ENCODE assay signal across 9 mouse cellular contexts in the genomic region with DNA sequence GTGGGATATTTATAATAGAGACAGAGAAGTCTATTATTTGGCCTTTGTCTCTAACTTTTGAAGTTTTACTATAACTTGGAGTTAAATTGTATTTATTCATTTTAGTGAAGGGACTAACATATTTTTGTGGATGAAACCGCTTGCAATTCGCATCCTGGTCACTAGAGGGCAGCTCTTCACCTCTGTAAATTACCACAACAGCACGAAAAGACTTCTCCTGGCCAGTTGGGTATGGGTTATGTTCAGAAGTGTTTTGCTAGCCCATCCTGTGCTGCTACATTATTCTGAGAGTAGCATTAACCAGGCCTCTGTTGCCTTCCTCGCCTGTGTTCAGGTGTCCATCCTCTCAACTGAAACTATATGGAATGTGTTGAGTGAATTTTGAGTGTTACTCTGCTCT.
A peak's percentile ranks its signal among the peaks of the same experiment; 100 is the strongest.
DNase-seq lines count a peak whose midpoint lies in the region; ATAC-seq lines count a peak whose summit lies in the region.
"Had no signal": no experiment of that assay in that cellular context is flagged by ENCODE, and none has a peak within 500 bp of the region (broad histone marks: within the 10 kb centered on the region; RNA-seq: fewer than 3 reads in every experiment).

No protein-coding gene starts in this region.

- no peak overlapping the region for H3K9ac ChIP-seq in forebrain, embryonic 11.5 days (ENCODE audit: low read length)

- intact Hi-C loops in left cerebral cortex, postnatal 14 days (cut with DNase I): loop anchor here (2.0 to 5.0 kb wide), 2 partner anchors 322 to 404 kb away; no protein-coding TSS in a partner anchor

- no peaks in the 10 kb centered on the region for H3K4me1 ChIP-seq in forebrain, embryonic 11.5 days (replicated peaks; ENCODE audit: control insufficient read depth, insufficient read depth, low read length)

- no peak for ATAC-seq in forebrain, embryonic 11.5 days (replicated peaks; ENCODE audit: low FRiP score)

- DNase-seq in urinary bladder, adult 18-20 months (ENCODE audit: low spot score in 2 of 2): peak; percentile 24 to 33
- DNase-seq in urinary bladder, postnatal 10 days (ENCODE audit: low spot score): no peak
- DNase-seq in c-Kit-positive CD71-positive TER-119-negative erythroid progenitor cells, embryonic 14.5 days (ENCODE audit: low read depth): peak; percentile 27
- DNase-seq in forebrain, embryonic 11.5 days (ENCODE audit: low spot score): peak; percentile 74
- peak; percentile 47 for DNase-seq in induced T-regulatory cell, adult 2 months (ENCODE audit: low read depth)
- DNase-seq in left cerebral cortex, postnatal 14 days (ENCODE audit: low spot score in 2 of 2): peak; percentile 83 to 84
- peak; percentile 39 for DNase-seq in naive thymus-derived CD4-positive, alpha-beta T cell, adult 2 months (ENCODE audit: low read depth)
- peak; percentile 29 for DNase-seq in thymus, postnatal 25 days

- H3K9me3 ChIP-seq in forebrain, embryonic 11.5 days (ENCODE audit: control insufficient read depth, low read length): no peaks in the 10 kb centered on the region

- H3K27ac ChIP-seq in forebrain, embryonic 11.5 days (ENCODE audit: low read depth, low read length): no peak overlapping the region

- H3K4me3 ChIP-seq in forebrain, embryonic 11.5 days (ENCODE audit: low read depth, low read length): no peak overlapping the region
- H3K4me3 ChIP-seq: myocyte had no signal

- 10% methylated on average over 4 of the region's 4 CpGs for WGBS in forebrain, embryonic 11.5 days

- no peaks in the 10 kb centered on the region for H3K27me3 ChIP-seq in forebrain, embryonic 11.5 days (ENCODE audit: control insufficient read depth, insufficient read depth, low read length)

- no peak overlapping the region for H3K4me2 ChIP-seq in forebrain, embryonic 11.5 days (ENCODE audit: low read depth, low read length, severe bottlenecking)

- H3K36me3 ChIP-seq in forebrain, embryonic 11.5 days (ENCODE audit: control insufficient read depth, insufficient read depth, low read length): no peaks in the 10 kb centered on the region
